Mouse (Mus musculus) liver, adult 2 months (tissue): Measurements from ENCODE around the gene Tmem45a2. TPM values are rescaled to one million over a fixed set of nuclear protein-coding genes. Genes with fewer than 3 reads are reported as not detected.
A peak's percentile ranks its signal among the peaks of the same experiment; 100 is the strongest.

ENCODE experiments used
- DNase-seq: peaks from one replicate; pipeline ENCODE4 v3.0.0-alpha.2; 2011; ENCODE audit warnings: low read depth, low spot score; ENCODE audit errors: extremely low read depth
- H3K27ac ChIP-seq: fragments of 200-500 bp; replicated peaks from 2 replicates; pipeline ENCODE4 v1.5.1; 2012; ENCODE audit warnings: low read depth, mild to moderate bottlenecking, control low read depth, inconsistent platforms, low read length; ENCODE audit not compliant: insufficient read depth
- H3K27me3 ChIP-seq: fragments of 200-500 bp; 2 replicates; pipeline ENCODE4 v1.6.1; 2012; ENCODE audit warnings: mild to moderate bottlenecking, moderate library complexity, low read length, inconsistent platforms; ENCODE audit not compliant: control insufficient read depth, insufficient read depth
- H3K36me3 ChIP-seq: fragments of 200-500 bp; 2 replicates; pipeline ENCODE4 v1.6.1; 2012; ENCODE audit warnings: low read length, inconsistent platforms; ENCODE audit not compliant: control insufficient read depth, insufficient read depth
- H3K4me1 ChIP-seq: fragments of 200-500 bp; 2 replicates; pipeline ENCODE4 v1.6.1; 2011; ENCODE audit warnings: low read length; ENCODE audit not compliant: control insufficient read depth, insufficient read depth
- H3K4me3 ChIP-seq: fragments of 200-500 bp; 2 replicates; pipeline ENCODE4 v1.5.1; 2011; ENCODE audit warnings: low read depth, mild to moderate bottlenecking, control low read depth, low read length, moderate library complexity; ENCODE audit not compliant: insufficient read depth
- H3K79me2 ChIP-seq: fragments of 200-500 bp; 2 replicates; pipeline ENCODE4 v1.6.1; 2012; ENCODE audit warnings: inconsistent platforms, mild to moderate bottlenecking, low read length, moderate library complexity; ENCODE audit not compliant: control insufficient read depth, insufficient read depth
- H3K9ac ChIP-seq: fragments of 200-500 bp; 2 replicates; pipeline ENCODE4 v1.6.1; 2012; ENCODE audit warnings: low read depth, mild to moderate bottlenecking, control low read depth, inconsistent platforms, low read length
- CTCF ChIP-seq: fragments of 200-500 bp; IDR thresholded peaks from 2 replicates; pipeline ENCODE4 v1.5.1; 2011; ENCODE audit warnings: low read depth, low read length, control low read depth
- POLR2A ChIP-seq: fragments of 200-500 bp; IDR thresholded peaks from 2 replicates; pipeline ENCODE4 v1.6.1; 2011; ENCODE audit warnings: low read length, control low read depth; ENCODE audit not compliant: insufficient read depth; ENCODE audit errors: extremely low read depth
- WGBS: fragments of 180-500 bp; shearing (Covaris S2); methylation state at CpG from one replicate; pipeline ENCODE4 v1.1.7; 2018; 5-methylcytosine and 5-hydroxymethylcytosine counted together
- polyA plus RNA-seq: library from polyadenylated mRNA; depleted of rRNA; stranded (reverse); fragments of >200 nt; gene quantifications from 2 replicates; pipeline ENCODE4 v1.2.3, GENCODE M21; 2012
- total RNA-seq: library from RNA; depleted of rRNA; stranded (reverse); fragments of >200 nt; gene quantifications from 2 replicates; pipeline ENCODE4 v1.2.3, GENCODE M21; 2014

Tmem45a2 gene
- total and polyA plus RNA-seq, 2 experiments, result not detected

- 77% methylated on average over 5 of the region's 5 CpGs for WGBS
- Histone ChIP-seq H3K4me1 (no peaks in the 10 kb centered on the region), H3K27me3 (no peaks in the 10 kb centered on the region), H3K4me3 (no peak overlapping the region), H3K79me2 (no peaks in the 10 kb centered on the region), H3K9ac (no peak overlapping the region), H3K36me3 (no peaks in the 10 kb centered on the region), H3K27ac (no peak overlapping the region)
- TF ChIP-seq POLR2A, result no peak
- no peak for TF ChIP-seq CTCF
- DNase-seq, result no peak
Measured at GRCm38 (mm10) chr16:57099572-57100237, 28.5 kb upstream of the Tmem45a2 start.

- TF ChIP-seq POLR2A, result no peak
- TF ChIP-seq CTCF, result no peak
- Histone ChIP-seq H3K79me2 (no peaks in the 10 kb centered on the region), H3K4me1 (no peaks in the 10 kb centered on the region), H3K27me3 (no peaks in the 10 kb centered on the region), H3K4me3 (no peak overlapping the region), H3K9ac (no peak overlapping the region), H3K36me3 (no peaks in the 10 kb centered on the region), H3K27ac (no peak overlapping the region)
- 68% methylated on average over 7 of the region's 7 CpGs for WGBS
- no peak for DNase-seq
Measured at GRCm38 (mm10) chr16:57098468-57099144, 27.4 kb upstream of the Tmem45a2 start.

GRCm38 (mm10) chr16:57092911-57093605 lies 21.9 kb upstream of the Tmem45a2 start:
- TF ChIP-seq CTCF (no peak), POLR2A (no peak)
- WGBS, result 58% methylated on average over 6 of the region's 6 CpGs
- no peaks in the 10 kb centered on the region for H3K36me3 ChIP-seq
- DNase-seq, result no peak
- no peak overlapping the region for H3K4me3 ChIP-seq
- no peaks in the 10 kb centered on the region for H3K4me1 ChIP-seq
- no peak overlapping the region for H3K27ac ChIP-seq
- no peak overlapping the region for H3K9ac ChIP-seq
- no peaks in the 10 kb centered on the region for H3K79me2 ChIP-seq
- no peaks in the 10 kb centered on the region for H3K27me3 ChIP-seq

GRCm38 (mm10) chr16:57092460-57092859 lies 21.3 kb upstream of the Tmem45a2 start:
- Histone ChIP-seq H3K79me2 (no peaks in the 10 kb centered on the region), H3K4me3 (no peak overlapping the region), H3K36me3 (no peaks in the 10 kb centered on the region), H3K9ac (no peak overlapping the region), H3K27ac (no peak overlapping the region), H3K27me3 (no peaks in the 10 kb centered on the region), H3K4me1 (no peaks in the 10 kb centered on the region)
- WGBS, result 42% methylated on average over 4 of the region's 4 CpGs
- TF ChIP-seq CTCF (peak; percentile 39; the same call in 1 of the 2 replicates), POLR2A (no peak)
- DNase-seq, result peak; percentile 23

- Histone ChIP-seq H3K79me2 (no peaks in the 10 kb centered on the region), H3K27me3 (no peaks in the 10 kb centered on the region), H3K4me3 (no peak overlapping the region), H3K27ac (no peak overlapping the region), H3K36me3 (no peaks in the 10 kb centered on the region), H3K9ac (no peak overlapping the region), H3K4me1 (no peaks in the 10 kb centered on the region)
- peak; percentile 27 for DNase-seq
- TF ChIP-seq CTCF (no peak), POLR2A (no peak)
- 61% methylated on average over 4 of the region's 4 CpGs for WGBS
Measured at GRCm38 (mm10) chr16:57079577-57079976, 8.4 kb upstream of the Tmem45a2 start.

GRCm38 (mm10) chr16:57075986-57076385 lies 4.8 kb upstream of the Tmem45a2 start:
- no peak overlapping the region for H3K9ac ChIP-seq
- H3K36me3 ChIP-seq, result no peaks in the 10 kb centered on the region
- no peaks in the 10 kb centered on the region for H3K79me2 ChIP-seq
- H3K27me3 ChIP-seq, result no peaks in the 10 kb centered on the region
- H3K27ac ChIP-seq, result no peak overlapping the region
- TF ChIP-seq POLR2A (no peak), CTCF (no peak)
- 77% methylated on average over 7 of the region's 7 CpGs for WGBS
- no peak for DNase-seq
- no peaks in the 10 kb centered on the region for H3K4me1 ChIP-seq
- no peak overlapping the region for H3K4me3 ChIP-seq
